In the genomic region with DNA sequence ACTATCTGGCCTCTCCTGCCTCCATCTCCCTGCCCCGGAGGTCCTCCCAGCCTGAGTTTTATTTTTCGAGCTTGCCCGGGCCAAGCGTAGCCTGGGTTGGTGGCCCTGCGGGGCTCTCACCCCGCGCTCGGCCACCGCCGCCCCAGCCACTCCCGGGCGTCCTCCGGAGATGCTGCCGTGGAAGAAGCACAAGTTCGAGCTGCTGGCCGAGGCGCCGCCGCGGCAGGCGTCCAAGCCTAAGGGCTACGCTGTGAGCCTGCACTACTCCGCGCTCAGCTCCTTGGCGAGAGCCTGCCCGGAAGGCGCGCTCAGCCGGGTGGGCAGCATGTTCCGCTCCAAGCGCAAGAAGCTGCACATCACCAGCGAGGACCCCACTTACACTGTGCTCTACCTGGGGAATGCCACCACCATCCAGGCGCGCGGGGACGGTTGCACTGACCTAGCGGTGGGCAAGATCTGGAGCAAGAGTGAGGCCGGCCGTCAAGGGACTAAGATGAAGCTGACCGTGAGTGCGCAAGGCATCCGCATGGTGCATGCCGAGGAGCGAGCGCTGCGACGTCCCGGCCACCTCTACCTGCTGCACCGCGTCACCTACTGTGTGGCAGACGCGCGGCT, we compare ENCODE assay signal across 8 mouse cellular contexts. TPM values are rescaled to one million over a fixed set of nuclear protein-coding genes. Genes with fewer than 3 reads are reported as not detected.
DNase-seq lines count a peak whose midpoint lies in the region; ATAC-seq and TF ChIP-seq lines count a peak whose summit lies in the region.

No protein-coding gene starts in this region.

- H3K4me3 ChIP-seq in embryonic fibroblast, embryonic 13.5 days (ENCODE audit: insufficient read depth, low read length), result peak overlapping the region; percentile 61
- H3K4me3 ChIP-seq in heart, embryonic 15.5 days, result peak overlapping the region; percentile 95
- H3K4me3 ChIP-seq in lung, embryonic 14.5 days (ENCODE audit: low read depth, low read length), result peak overlapping the region; percentile 60

- peaks cover 16% of the 10 kb centered on the region for H3K4me1 ChIP-seq in embryonic fibroblast, embryonic 13.5 days (ENCODE audit: control insufficient read depth, insufficient read depth, low read length)
- H3K4me1 ChIP-seq in heart, embryonic 15.5 days (replicated peaks), result peaks cover 54% of the 10 kb centered on the region
- peaks cover 34% of the 10 kb centered on the region for H3K4me1 ChIP-seq in lung, embryonic 14.5 days (ENCODE audit: insufficient read depth)

- H3K4me2 ChIP-seq in heart, embryonic 15.5 days, result peak overlapping the region; percentile 96
- H3K4me2 ChIP-seq in lung, embryonic 14.5 days, result peak overlapping the region; percentile 94

- ATAC-seq in heart, embryonic 15.5 days (replicated peaks; ENCODE audit: insufficient number of reproducible peaks, insufficient read depth, low FRiP score, low read depth), result peak; percentile 16; the same call in 1 of the 2 replicates
- ATAC-seq in lung, embryonic 14.5 days (ENCODE audit: insufficient read depth), result peak; percentile 26; the same call in 1 of the 2 replicates

- DNase-seq in B cell, adult 2 months, result peak; percentile 59 to 71
- DNase-seq in adrenal gland, postnatal 4 days (ENCODE audit: low spot score in 2 of 2), result peak; percentile 30 to 31
- peak; percentile 81 for DNase-seq in kidney, postnatal 10 days
- DNase-seq in lung, embryonic 14.5 days, result peak; percentile 79
- peak; percentile 40 for DNase-seq in ovary, postnatal 10 days (ENCODE audit: low spot score)
- peak; percentile 56 for DNase-seq in urinary bladder, adult 2 months (ENCODE audit: low spot score)

- no peaks in the 10 kb centered on the region for H3K36me3 ChIP-seq in heart, embryonic 15.5 days
- peaks cover 4% of the 10 kb centered on the region; the same call in 1 of the 2 replicates for H3K36me3 ChIP-seq in lung, embryonic 14.5 days (ENCODE audit: insufficient read depth)

- peaks cover 3% of the 10 kb centered on the region; the same call in 1 of the 2 replicates for H3K27me3 ChIP-seq in heart, embryonic 15.5 days
- H3K27me3 ChIP-seq in lung, embryonic 14.5 days (ENCODE audit: insufficient read depth, low read length), result peaks cover 5% of the 10 kb centered on the region; the same call in 1 of the 2 replicates

- peak overlapping the region; percentile 65 for H3K27ac ChIP-seq in embryonic fibroblast, embryonic 13.5 days (ENCODE audit: insufficient read depth, low read length)
- peak overlapping the region; percentile 94 for H3K27ac ChIP-seq in heart, embryonic 15.5 days
- peak overlapping the region; percentile 69 for H3K27ac ChIP-seq in lung, embryonic 14.5 days (ENCODE audit: low read depth)

- no peaks in the 10 kb centered on the region for H3K9me3 ChIP-seq in heart, embryonic 15.5 days (replicated peaks)
- H3K9me3 ChIP-seq in lung, embryonic 14.5 days (ENCODE audit: low read depth, low read length), result no peaks in the 10 kb centered on the region

- no peak for TF ChIP-seq POLR2A in embryonic fibroblast, embryonic 13.5 days (IDR thresholded peaks at IDR 0.05; ENCODE audit: low read depth, low read length)

- no peak for TF ChIP-seq CTCF in embryonic fibroblast, embryonic 13.5 days (IDR thresholded peaks at IDR 0.05; ENCODE audit: borderline replicate concordance, insufficient read depth, low read length)
- no peak for TF ChIP-seq CTCF in lung, embryonic 14.5 days (IDR thresholded peaks at IDR 0.05; ENCODE audit: low read depth)

- under 1% methylated on average over 53 of the region's 53 CpGs for WGBS in heart, embryonic 15.5 days
- WGBS in lung, embryonic 14.5 days, result under 1% methylated on average over 53 of the region's 53 CpGs

- peak overlapping the region; percentile 94 for H3K9ac ChIP-seq in heart, embryonic 15.5 days
- peak overlapping the region; percentile 70 for H3K9ac ChIP-seq in lung, embryonic 14.5 days

RNA-seq across cellular contexts. Expression of a gene that starts 1.0 kb away (rescaled TPM):
- total RNA-seq in adrenal gland, postnatal 4 days (2021), result 10 to 100 TPM; 45.6 to 51.8 TPM
- polyA plus RNA-seq in embryonic fibroblast, embryonic 13.5 days (2011; ENCODE audit: insufficient read length, low read depth, missing spikeins), result 19.4 and 19.5 TPM in 2 replicates
- polyA plus RNA-seq in heart, embryonic 15.5 days (2015; fragmentation: Nextera tagmentation; extraction: Ambion mirVana), result 17.5 and 20.5 TPM in 2 replicates
- polyA plus RNA-seq in lung, embryonic 14.5 days (2014; fragmentation: Nextera tagmentation; extraction: Ambion mirVana), result 11.1 and 13.0 TPM in 2 replicates
- 9.3 and 9.7 TPM in 2 replicates for polyA plus RNA-seq in urinary bladder, adult 2 months (2012; rRNA removed)

RNA-seq across cellular contexts. Expression of a gene that starts 13.1 kb away (rescaled TPM):
- total RNA-seq in adrenal gland, postnatal 4 days (2021), result 10 to 100 TPM; 51.5 to 52.0 TPM
- polyA plus RNA-seq in embryonic fibroblast, embryonic 13.5 days (2011; ENCODE audit: insufficient read length, low read depth, missing spikeins), result 31.3 and 39.0 TPM in 2 replicates
- 34.8 and 36.2 TPM in 2 replicates for polyA plus RNA-seq in heart, embryonic 15.5 days (2015; fragmentation: Nextera tagmentation; extraction: Ambion mirVana)
- polyA plus RNA-seq in lung, embryonic 14.5 days (2014; fragmentation: Nextera tagmentation; extraction: Ambion mirVana), result 67.3 and 68.5 TPM in 2 replicates
- polyA plus RNA-seq in urinary bladder, adult 2 months (2012; rRNA removed), result 22.0 and 22.5 TPM in 2 replicates

RNA-seq across cellular contexts. Expression of a gene that starts 49.9 kb away (rescaled TPM):
- 10 to 100 TPM; 11.0 to 11.7 TPM for total RNA-seq in adrenal gland, postnatal 4 days (2021)
- 6.9 and 8.0 TPM in 2 replicates for polyA plus RNA-seq in embryonic fibroblast, embryonic 13.5 days (2011; ENCODE audit: insufficient read length, low read depth, missing spikeins)
- 19.3 and 22.2 TPM in 2 replicates for polyA plus RNA-seq in heart, embryonic 15.5 days (2015; fragmentation: Nextera tagmentation; extraction: Ambion mirVana)
- 25.4 and 27.1 TPM in 2 replicates for polyA plus RNA-seq in lung, embryonic 14.5 days (2014; fragmentation: Nextera tagmentation; extraction: Ambion mirVana)
- 6.2 and 6.3 TPM in 2 replicates for polyA plus RNA-seq in urinary bladder, adult 2 months (2012; rRNA removed)

Comparison
In these comparisons a context has a peak if more than half of its experiments do, and no peak if none do; other contexts are left out.
1. Peak in every context shown above with its lines: DNase-seq, ATAC-seq, H3K4me3 ChIP-seq and H3K27ac ChIP-seq.
2. DNase-seq: peak in every context shown above with its lines; median percentile 81 in kidney, postnatal 10 days; 79 in lung, embryonic 14.5 days; 65 in B cell, adult 2 months; 56 in urinary bladder, adult 2 months; 40 in ovary, postnatal 10 days; 30 in adrenal gland, postnatal 4 days.